Mouse (Mus musculus): ENCODE measurements around the gene Srsf7. TPM values are rescaled to one million over a fixed set of nuclear protein-coding genes. Genes with fewer than 3 reads are reported as not detected.

Srsf7 gene
- total RNA-seq, 4 experiments from 2014 or later, result 25.5 to 31.1 (median 28.5) TPM

DNA sequence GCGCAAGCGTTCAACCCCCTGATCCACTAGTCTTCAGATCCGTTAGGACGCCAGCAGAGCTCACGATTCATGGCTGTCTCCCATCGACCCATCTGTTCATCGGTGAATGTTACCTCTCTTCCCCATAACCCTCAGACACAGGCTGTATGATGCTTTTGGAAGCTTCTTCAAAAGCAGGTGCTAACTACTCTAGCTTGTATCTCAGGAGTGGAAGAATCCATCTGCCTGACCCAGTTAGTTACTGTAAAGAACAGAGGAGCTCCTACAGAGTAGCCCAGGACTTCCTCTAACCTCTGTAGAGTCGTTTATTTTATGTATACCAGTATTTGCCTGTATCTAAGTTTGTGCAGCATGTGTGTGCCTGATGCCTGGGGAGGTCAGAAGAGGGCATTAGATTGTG, 50.2 kb downstream of the Srsf7 start:
- no peak for DNase-seq (ENCODE audit: low spot score in 2 of 2)

DNA sequence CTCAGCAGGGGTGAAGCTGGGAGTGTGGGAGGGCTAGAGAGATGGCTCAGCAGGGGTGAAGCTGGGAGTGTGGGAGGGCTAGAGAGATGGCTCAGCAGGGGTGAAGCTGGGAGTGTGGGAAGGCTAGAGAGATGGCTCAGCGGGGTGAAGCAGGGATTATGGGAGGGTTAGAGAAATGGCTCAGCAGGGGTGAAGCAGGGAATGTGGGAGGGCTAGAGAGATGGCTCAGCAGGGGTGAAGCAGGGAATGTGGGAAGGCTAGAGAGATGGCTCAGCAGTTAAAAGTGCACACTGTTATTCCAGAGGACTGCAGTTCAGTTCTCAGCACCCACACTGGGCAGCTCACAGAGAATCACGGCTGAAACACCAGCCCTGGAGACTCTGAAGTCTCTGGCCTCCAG, 53.5 kb downstream of the Srsf7 start:
- no peak for DNase-seq (ENCODE audit: low spot score in 2 of 2)

DNA sequence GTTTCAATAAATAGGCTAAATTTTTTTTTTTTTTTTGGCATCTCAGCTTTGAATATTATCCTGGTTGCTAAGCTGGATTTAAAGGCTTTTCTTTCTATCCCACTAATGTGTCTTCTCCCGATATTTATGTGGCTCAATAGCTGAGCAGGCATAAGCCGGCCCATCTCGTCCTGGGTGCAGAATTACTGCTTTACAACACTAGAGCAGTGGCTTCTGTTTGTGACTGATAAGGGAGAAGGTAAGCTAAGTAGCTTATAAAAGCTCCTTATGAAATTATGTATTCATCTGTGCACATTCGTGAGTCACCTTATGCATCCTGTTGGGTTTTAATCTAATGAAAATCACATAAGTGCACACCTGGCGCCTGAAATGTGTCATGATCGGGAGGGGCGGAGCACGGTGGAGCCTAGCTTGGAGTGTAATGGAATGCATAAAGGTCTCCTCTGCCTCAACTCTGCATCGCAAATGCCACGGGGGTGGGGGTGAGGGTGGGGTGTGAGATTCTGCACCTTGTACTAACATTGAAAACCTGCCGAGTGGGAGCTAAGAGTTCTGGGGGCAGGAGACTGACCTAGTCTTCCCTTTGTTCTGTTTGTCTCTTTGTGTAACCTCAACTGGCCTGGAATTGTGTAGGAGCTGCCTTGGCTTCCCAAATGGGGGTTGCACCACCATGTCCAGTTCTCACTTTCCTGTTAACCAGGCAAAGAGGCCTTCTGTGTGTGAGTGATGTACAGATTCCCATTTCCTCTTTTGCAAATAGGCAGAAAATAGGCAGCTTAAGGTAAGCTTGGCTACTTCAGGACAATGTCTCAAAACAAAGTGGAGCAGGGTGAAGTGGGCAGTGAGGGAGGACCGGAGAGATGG, 54.1 kb downstream of the Srsf7 start:
- no peak for DNase-seq (ENCODE audit: low spot score in 2 of 2)

DNA sequence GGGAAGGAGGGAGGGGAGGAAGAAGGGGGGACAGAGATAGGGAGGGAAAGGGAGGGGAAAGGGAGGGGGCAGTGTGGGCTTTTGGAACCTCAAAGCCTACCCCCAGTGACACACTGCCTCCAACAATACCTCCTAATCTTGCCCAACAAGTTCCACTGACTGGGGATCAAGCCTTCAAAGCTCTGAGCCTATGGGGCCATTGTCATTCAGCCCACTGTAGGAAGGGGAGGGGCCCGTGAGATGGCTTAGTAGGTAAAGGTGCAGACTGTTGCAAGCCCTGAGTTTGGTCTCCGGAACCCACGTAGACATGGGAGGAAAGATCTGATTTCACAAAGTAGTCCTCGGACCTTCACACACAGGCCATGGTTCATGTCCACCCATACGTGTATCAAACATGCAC, 55.8 kb downstream of the Srsf7 start:
- no peak for DNase-seq (ENCODE audit: low spot score in 2 of 2)

Other genes starting within 250 kb of the Srsf7 start
- gene Hnrnpll, start 145.0 kb downstream of the Srsf7 start, total RNA-seq (2022), result 10 to 100 TPM; 15.5 to 16.7 (median 16.0) TPM
- 1 to 10 TPM; 1.9 to 3.0 (median 2.4) TPM for gene Galm, start 79.8 kb downstream of the Srsf7 start, total RNA-seq (2022)
- under 1 TPM in 1 of 4 experiments, not detected in 3; 0.13 TPM for gene Ttc39d, start 153 bp upstream of the Srsf7 start, total RNA-seq (2022)
- gene Gemin6, start 17.1 kb upstream of the Srsf7 start, total RNA-seq (2022), result 1 to 10 TPM; 6.0 to 8.1 (median 7.2) TPM
- 1 to 10 TPM; 5.5 to 9.6 (median 7.1) TPM for gene Morn2, start 82.9 kb upstream of the Srsf7 start, total RNA-seq (2022)
- gene Dhx57, start 83.2 kb upstream of the Srsf7 start, total RNA-seq (2022), result 10 to 100 TPM in 1 of 4 experiments, 1 to 10 TPM in 3; 6.8 to 10.0 (median 7.6) TPM
- gene Arhgef33, start 100.1 kb upstream of the Srsf7 start, total RNA-seq (2022), result not detected
- not detected for gene Gm10190, start 166.2 kb upstream of the Srsf7 start, total RNA-seq (2022)